Mouse (Mus musculus) MEL (cell line): Measurements from ENCODE around the gene Ado. TPM values are rescaled to one million over a fixed set of nuclear protein-coding genes. Genes with fewer than 3 reads are reported as not detected.

Experiments
- DNase-seq: peaks from one replicate; pipeline ENCODE4 v3.0.0; 2011; ENCODE audit warnings: low read depth, low spot score
- H3K27ac ChIP-seq: 2 replicates; pipeline ENCODE4 v1.5.1; 2012; ENCODE audit warnings: low read depth, mild to moderate bottlenecking, control low read depth, low read length, moderate library complexity; ENCODE audit not compliant: control insufficient read depth
- H3K27me3 ChIP-seq, 2 experiments: fragments of 150-350 bp in 1 of 2; sonication (generic) in 1 of 2; 2 replicates each; pipeline ENCODE4 v1.6.1; 2012; ENCODE audit warnings: low read length in 2 of 2, mild to moderate bottlenecking in 2 of 2, improper control_type of control experiment in 1 of 2, moderate library complexity in 1 of 2; ENCODE audit not compliant: insufficient read depth in 2 of 2, control insufficient read depth in 1 of 2
- H3K36me3 ChIP-seq, 2 experiments: 2 replicates each; pipeline ENCODE4 v1.6.1; 2012 to 2014; ENCODE audit warnings: low read length in 2 of 2, improper control_type of control experiment in 1 of 2, inconsistent platforms in 1 of 2, mild to moderate bottlenecking in 1 of 2; ENCODE audit not compliant: insufficient read depth in 2 of 2, control insufficient read depth in 1 of 2
- H3K4me1 ChIP-seq, 2 experiments: fragments of 150-350 bp in 1 of 2; sonication (generic) in 1 of 2; 2 replicates each; pipeline ENCODE4 v1.6.1; 2012; ENCODE audit warnings: low read length in 2 of 2, improper control_type of control experiment in 1 of 2, mild to moderate bottlenecking in 1 of 2; ENCODE audit not compliant: insufficient read depth in 2 of 2, control insufficient read depth in 1 of 2
- H3K4me3 ChIP-seq, 2 experiments: fragments of 150-350 bp in 1 of 2; sonication (generic) in 1 of 2; 2 replicates each; pipeline ENCODE4 v1.5.1; 2012; ENCODE audit warnings: low read depth in 2 of 2, low read length in 2 of 2, mild to moderate bottlenecking in 2 of 2, moderate library complexity in 2 of 2, control low read depth in 1 of 2, improper control_type of control experiment in 1 of 2; ENCODE audit not compliant: control insufficient read depth in 1 of 2, insufficient read depth in 1 of 2
- H3K79me2 ChIP-seq: 2 replicates; pipeline ENCODE4 v1.6.1; 2012; ENCODE audit warnings: mild to moderate bottlenecking, low read length, moderate library complexity; ENCODE audit not compliant: control insufficient read depth, poor library complexity, insufficient read depth
- H3K9ac ChIP-seq: 2 replicates; pipeline ENCODE4 v1.6.1; 2012; ENCODE audit warnings: low read depth, mild to moderate bottlenecking, control low read depth, low read length, moderate library complexity; ENCODE audit not compliant: control insufficient read depth, poor library complexity, severe bottlenecking
- H3K9me3 ChIP-seq: fragments of 150-350 bp; sonication (generic); replicated peaks from 2 replicates; pipeline ENCODE4 v1.6.1; 2012; ENCODE audit warnings: mild to moderate bottlenecking, low read length, improper control_type of control experiment, moderate library complexity; ENCODE audit not compliant: insufficient read depth
- CTCF ChIP-seq, 3 experiments: IDR thresholded peaks in 2 of 3; conservative IDR thresholded peaks in 1 of 3; 2 replicates each; pipeline ENCODE4 v1.5.1; 2011 to 2012; ENCODE audit warnings: low read length in 3 of 3, low read depth in 2 of 3, mild to moderate bottlenecking in 2 of 3, improper control_type of control experiment in 1 of 3, inconsistent platforms in 1 of 3, mixed read lengths in 1 of 3, moderate library complexity in 1 of 3; ENCODE audit not compliant: control insufficient read depth in 1 of 3, insufficient read depth in 1 of 3, poor library complexity in 1 of 3, severe bottlenecking in 1 of 3
- EP300 ChIP-seq, 2 experiments: IDR thresholded peaks; 2 replicates each; pipeline ENCODE4 v1.6.1; 2011; ENCODE audit warnings: improper control_type of control experiment in 2 of 2, low read length in 2 of 2, low read depth in 1 of 2, mild to moderate bottlenecking in 1 of 2
- ETS1 ChIP-seq: IDR thresholded peaks from 2 replicates; pipeline ENCODE4 v1.6.1; 2012; ENCODE audit warnings: low read depth, mild to moderate bottlenecking, inconsistent platforms, low read length, improper control_type of control experiment, moderate library complexity
- MAFK ChIP-seq: IDR thresholded peaks from 2 replicates; pipeline ENCODE4 v1.6.1; 2011; ENCODE audit warnings: low read depth, mild to moderate bottlenecking, low read length, improper control_type of control experiment, borderline replicate concordance
- MAX ChIP-seq: IDR thresholded peaks from 2 replicates; pipeline ENCODE4 v1.6.1; 2011; ENCODE audit warnings: low read length, improper control_type of control experiment
- MYC ChIP-seq: IDR thresholded peaks from 2 replicates; pipeline ENCODE4 v1.6.1; 2011; ENCODE audit warnings: low read depth, mild to moderate bottlenecking, low read length, improper control_type of control experiment, moderate library complexity
- NELFE ChIP-seq: IDR thresholded peaks from 2 replicates; pipeline ENCODE4 v1.6.1; 2011; ENCODE audit warnings: low read depth, low read length, improper control_type of control experiment
- POLR2A ChIP-seq, 2 experiments: IDR thresholded peaks; 2 replicates each; pipeline ENCODE4 v1.6.1; 2011 to 2012; ENCODE audit warnings: low read length in 2 of 2, mild to moderate bottlenecking in 2 of 2, control low read depth in 1 of 2, improper control_type of control experiment in 1 of 2, low read depth in 1 of 2, moderate library complexity in 1 of 2; ENCODE audit not compliant: control insufficient read depth in 1 of 2, insufficient read depth in 1 of 2, poor library complexity in 1 of 2
- POLR2AphosphoS2 ChIP-seq: IDR thresholded peaks from 2 replicates; pipeline ENCODE4 v1.6.1; 2011; ENCODE audit warnings: low read length, improper control_type of control experiment
- RAD21 ChIP-seq: IDR thresholded peaks from 2 replicates; pipeline ENCODE4 v1.6.1; 2011; ENCODE audit warnings: mild to moderate bottlenecking, low read depth, low read length, improper control_type of control experiment
- RCOR1 ChIP-seq: IDR thresholded peaks from 2 replicates; pipeline ENCODE4 v1.6.1; 2012; ENCODE audit warnings: low read depth, mild to moderate bottlenecking, inconsistent platforms, low read length, improper control_type of control experiment
- SMC3 ChIP-seq: IDR thresholded peaks from 2 replicates; pipeline ENCODE4 v1.6.1; 2011; ENCODE audit warnings: low read depth, low read length, improper control_type of control experiment
- TBP ChIP-seq: IDR thresholded peaks from 2 replicates; pipeline ENCODE4 v1.8.0; 2011; ENCODE audit warnings: low read depth, low read length, improper control_type of control experiment
- UBTF ChIP-seq: IDR thresholded peaks from 2 replicates; pipeline ENCODE4 v1.6.1; 2012; ENCODE audit warnings: low read depth, mild to moderate bottlenecking, inconsistent platforms, low read length, improper control_type of control experiment, moderate library complexity, borderline replicate concordance; ENCODE audit not compliant: insufficient read depth
- USF2 ChIP-seq, 2 experiments: IDR thresholded peaks; 2 replicates each; pipeline ENCODE4 v1.6.1; 2011 to 2012; ENCODE audit warnings: improper control_type of control experiment in 2 of 2, low read length in 2 of 2, borderline replicate concordance in 1 of 2, inconsistent platforms in 1 of 2, low read depth in 1 of 2, mild to moderate bottlenecking in 1 of 2; ENCODE audit not compliant: insufficient read depth in 1 of 2
- ZC3H11A ChIP-seq: IDR thresholded peaks from 2 replicates; pipeline ENCODE4 v1.6.1; 2012; ENCODE audit warnings: low read depth, mild to moderate bottlenecking, inconsistent platforms, low read length, improper control_type of control experiment
- polyA plus RNA-seq, 2 experiments: library from polyadenylated mRNA; stranded (reverse) in 1 of 2; unstranded in 1 of 2; fragments of >175 nt in 1 of 2; fragments of >200 nt in 1 of 2; gene quantifications; 2 replicates each; pipeline versions ENCODE4 v1.2.1 to v1.2.4; 2012; ENCODE audit warnings: low replicate concordance in 2 of 2, low read depth in 1 of 2; ENCODE audit not compliant: insufficient read length in 2 of 2, insufficient read depth in 1 of 2, missing spikeins in 1 of 2
- total RNA-seq: library from RNA; depleted of rRNA; stranded (reverse); fragments of 300-350 nt; gene quantifications from 2 replicates; pipeline ENCODE4 v1.2.3, GENCODE M21; 2012

Ado gene
- total and polyA plus RNA-seq, 3 experiments = 16.9 to 86.9 (median 19.3) TPM

- peak overlapping the region; percentile 60 to 80 for H3K4me3 ChIP-seq
- TF ChIP-seq CTCF (IDR thresholded peaks at IDR 0.05 in 2 of 3, conservative IDR thresholded peaks at IDR 0.05 in 1 of 3; ENCODE audit: control insufficient read depth in 1 of 3, insufficient read depth in 1 of 3, low read depth in 2 of 3, low read length in 3 of 3, poor library complexity in 1 of 3, severe bottlenecking in 1 of 3) (peak; percentile 47 to 86 (median 82); a peak in 5 of 6 replicates), RAD21 (peak; percentile 78), MAFK (no peak), POLR2AphosphoS2 (no peak), SMC3 (peak; percentile 95), ZC3H11A (peak; percentile 84), MAX (peak; percentile 34; the same call in 1 of the 2 replicates), UBTF (no peak), MYC (no peak), TBP (peak; percentile 21; the same call in 1 of the 2 replicates)
- H3K36me3 ChIP-seq = no peaks in the 10 kb centered on the region
- no peaks in the 10 kb centered on the region for H3K79me2 ChIP-seq
- peaks cover 0 to 1% of the 10 kb centered on the region in 2 experiments; a peak in 1 of 4 replicates for H3K27me3 ChIP-seq
- H3K9ac ChIP-seq = peak overlapping the region; percentile 55
- H3K9me3 ChIP-seq = no peaks in the 10 kb centered on the region
- H3K27ac ChIP-seq = no peak overlapping the region
- peak; percentile 65 for DNase-seq
- peaks cover 0 to 3% of the 10 kb centered on the region in 2 experiments; a peak in 1 of 4 replicates for H3K4me1 ChIP-seq
These were observed 12.8 kb downstream of the Ado start for GRCm38 (mm10) chr10:67535972-67536371.

GRCm38 (mm10) chr10:67535256-67535655, 13.5 kb downstream of the Ado start, which contains the start of gene Egr2:
Gene Egr2 (plus strand): TSS chr10:67535475.
- H3K9ac ChIP-seq = peak within 1 kb of the TSS; percentile 55
- H3K4me1 ChIP-seq = peaks cover 0 to 3% of the 10 kb centered on the region in 2 experiments; a peak in 1 of 4 replicates
- H3K79me2 ChIP-seq = no peaks in the 10 kb centered on the region
- H3K4me3 ChIP-seq = peak within 1 kb of the TSS; percentile 60 to 80
- H3K9me3 ChIP-seq = no peaks in the 10 kb centered on the region
- DNase-seq = no peak
- no peak within 1 kb of the TSS for H3K27ac ChIP-seq
- peaks cover 0 to 2% of the 10 kb centered on the region in 2 experiments; a peak in 1 of 4 replicates for H3K27me3 ChIP-seq
- TF ChIP-seq ETS1 = no peak
- no peak for TF ChIP-seq RCOR1
- TF ChIP-seq POLR2A (IDR thresholded peaks at IDR 0.05; ENCODE audit: control insufficient read depth in 1 of 2, insufficient read depth in 1 of 2, low read depth in 1 of 2, low read length in 2 of 2, poor library complexity in 1 of 2) = no peak
- TF ChIP-seq NELFE = no peak
- TF ChIP-seq TBP = no peak
- TF ChIP-seq USF2 (IDR thresholded peaks at IDR 0.05; ENCODE audit: borderline replicate concordance in 1 of 2, insufficient read depth in 1 of 2, low read depth in 1 of 2, low read length in 2 of 2) = no peak
- TF ChIP-seq EP300 (IDR thresholded peaks at IDR 0.05; ENCODE audit: low read depth in 1 of 2, low read length in 2 of 2) = no peak
- no peak for TF ChIP-seq MAX
- H3K36me3 ChIP-seq = no peaks in the 10 kb centered on the region
